Mouse (Mus musculus): Measurements from ENCODE around the gene Slc39a11.

GRCm38 (mm10) chr11:113631862-113632261 lies 18.0 kb downstream of the Slc39a11 start:
- TF ChIP-seq CTCF (IDR thresholded peaks at IDR 0.05; ENCODE audit: low read depth, low read length) (no peak), GATA1 (IDR thresholded peaks at IDR 0.05; ENCODE audit: borderline replicate concordance, low read length) (no peak)
